Comparison of ENCODE assay signal across 8 mouse cellular contexts in genomic region chr12:105961667-105962066, GRCm38 (mm10). TPM values are rescaled to one million over a fixed set of nuclear protein-coding genes. Genes with fewer than 3 reads are reported as not detected.
DNase-seq lines count a peak whose midpoint lies in the region; ATAC-seq lines count a peak whose summit lies in the region.

No protein-coding gene starts in this region.

- no peak overlapping the region for H3K9ac ChIP-seq in kidney, embryonic 16.5 days (replicated peaks; ENCODE audit: low read length)
- peak overlapping the region; percentile 32 for H3K9ac ChIP-seq in forebrain, embryonic 11.5 days (ENCODE audit: low read length)
- no peak overlapping the region for H3K9ac ChIP-seq in intestine, embryonic 15.5 days
- H3K9ac ChIP-seq in neural tube, embryonic 13.5 days: peak overlapping the region; percentile 8; the same call in 1 of the 2 replicates

- H3K36me3 ChIP-seq in kidney, embryonic 16.5 days (ENCODE audit: insufficient read depth, low read length): no peaks in the 10 kb centered on the region
- H3K36me3 ChIP-seq in forebrain, embryonic 11.5 days (ENCODE audit: control insufficient read depth, insufficient read depth, low read length): no peaks in the 10 kb centered on the region
- no peaks in the 10 kb centered on the region for H3K36me3 ChIP-seq in intestine, embryonic 15.5 days
- H3K36me3 ChIP-seq in neural tube, embryonic 13.5 days: no peaks in the 10 kb centered on the region

- DNase-seq in kidney, postnatal 14 days: no peak
- no peak for DNase-seq in forebrain, embryonic 11.5 days (ENCODE audit: low spot score)
- no peak for DNase-seq in testis, postnatal 10 days (ENCODE audit: low spot score)
- DNase-seq in lung, postnatal 10 days: no peak
- DNase-seq in layer of hippocampus, adult 11-12 months (ENCODE audit: low spot score): no peak

- ATAC-seq in kidney, embryonic 16.5 days (ENCODE audit: low FRiP score, low TSS enrichment): no peak
- no peak for ATAC-seq in forebrain, embryonic 11.5 days (replicated peaks; ENCODE audit: low FRiP score)
- no peak for ATAC-seq in intestine, embryonic 15.5 days
- no peak for ATAC-seq in neural tube, embryonic 13.5 days (ENCODE audit: low read depth)

- no peak overlapping the region for H3K27ac ChIP-seq in kidney, embryonic 16.5 days (ENCODE audit: low read length)
- peak overlapping the region; percentile 65; the same call in 1 of the 2 replicates for H3K27ac ChIP-seq in forebrain, embryonic 11.5 days (ENCODE audit: low read depth, low read length)
- no peak overlapping the region for H3K27ac ChIP-seq in intestine, embryonic 15.5 days
- peak overlapping the region; percentile 71 for H3K27ac ChIP-seq in neural tube, embryonic 13.5 days (replicated peaks)

- H3K4me2 ChIP-seq in kidney, embryonic 16.5 days (replicated peaks; ENCODE audit: low read depth, low read length): peak overlapping the region; percentile 97
- peak overlapping the region; percentile 90 for H3K4me2 ChIP-seq in forebrain, embryonic 11.5 days (ENCODE audit: low read depth, low read length, severe bottlenecking)
- peak overlapping the region; percentile 100 for H3K4me2 ChIP-seq in intestine, embryonic 15.5 days (replicated peaks)
- H3K4me2 ChIP-seq in neural tube, embryonic 13.5 days: peak overlapping the region; percentile 80

- H3K4me1 ChIP-seq in kidney, embryonic 16.5 days (ENCODE audit: insufficient read depth, low read length): peaks cover 11% of the 10 kb centered on the region; the same call in 1 of the 2 replicates
- peaks cover 20% of the 10 kb centered on the region for H3K4me1 ChIP-seq in forebrain, embryonic 11.5 days (replicated peaks; ENCODE audit: control insufficient read depth, insufficient read depth, low read length)
- H3K4me1 ChIP-seq in intestine, embryonic 15.5 days (replicated peaks): peaks cover 3% of the 10 kb centered on the region
- peaks cover 49% of the 10 kb centered on the region for H3K4me1 ChIP-seq in neural tube, embryonic 13.5 days (replicated peaks)

- no peaks in the 10 kb centered on the region for H3K9me3 ChIP-seq in kidney, embryonic 16.5 days (ENCODE audit: low read length)
- no peaks in the 10 kb centered on the region for H3K9me3 ChIP-seq in forebrain, embryonic 11.5 days (ENCODE audit: control insufficient read depth, low read length)
- no peaks in the 10 kb centered on the region for H3K9me3 ChIP-seq in intestine, embryonic 15.5 days
- H3K9me3 ChIP-seq in neural tube, embryonic 13.5 days: no peaks in the 10 kb centered on the region

- H3K27me3 ChIP-seq in kidney, embryonic 16.5 days (ENCODE audit: insufficient read depth, low read length): peaks cover 26% of the 10 kb centered on the region
- no peaks in the 10 kb centered on the region; the same call in none of the 2 replicates for H3K27me3 ChIP-seq in forebrain, embryonic 11.5 days (ENCODE audit: control insufficient read depth, insufficient read depth, low read length)
- peaks cover 8% of the 10 kb centered on the region; the same call in 1 of the 2 replicates for H3K27me3 ChIP-seq in intestine, embryonic 15.5 days (replicated peaks)
- H3K27me3 ChIP-seq in neural tube, embryonic 13.5 days: peaks cover 4% of the 10 kb centered on the region; the same call in 1 of the 2 replicates

- WGBS in kidney, embryonic 16.5 days: 5% methylated on average over 12 of the region's 12 CpGs
- 5% methylated on average over 12 of the region's 12 CpGs for WGBS in forebrain, embryonic 11.5 days
- WGBS in intestine, embryonic 15.5 days: 5% methylated on average over 12 of the region's 12 CpGs
- WGBS in neural tube, embryonic 13.5 days: 5% methylated on average over 12 of the region's 12 CpGs

- no peak overlapping the region for H3K4me3 ChIP-seq in kidney, embryonic 16.5 days (ENCODE audit: low read length)
- peak overlapping the region; percentile 39; the same call in 1 of the 2 replicates for H3K4me3 ChIP-seq in forebrain, embryonic 11.5 days (ENCODE audit: low read depth, low read length)
- no peak overlapping the region for H3K4me3 ChIP-seq in intestine, embryonic 15.5 days (replicated peaks)
- 0 out of 2 replicates have a peak overlapping the region, but pooled peaks have one; percentile 8 for H3K4me3 ChIP-seq in neural tube, embryonic 13.5 days

RNA-seq across cellular contexts. Expression of gene Vrk1, which starts 48.4 kb away (rescaled TPM):
- 67.2 and 67.3 TPM in 2 replicates for polyA plus RNA-seq in kidney, embryonic 16.5 days (2015; fragmentation: Nextera tagmentation; extraction: Ambion mirVana)
- polyA plus RNA-seq in forebrain, embryonic 11.5 days (2014; fragmentation: Nextera tagmentation; extraction: Ambion mirVana): 114 and 115 TPM in 2 replicates
- 67.7 and 70.6 TPM in 2 replicates for polyA plus RNA-seq in intestine, embryonic 15.5 days (2015; fragmentation: Nextera tagmentation; extraction: Ambion mirVana)
- polyA plus RNA-seq in neural tube, embryonic 13.5 days (2015; fragmentation: Nextera tagmentation; extraction: Ambion mirVana): 36.4 and 37.7 TPM in 2 replicates

Comparison
In these comparisons a context has a peak if more than half of its experiments do, and no peak if none do; other contexts are left out.
1. H3K27ac ChIP-seq: peak in forebrain, embryonic 11.5 days (single experiment) and neural tube, embryonic 13.5 days (single experiment); none in kidney, embryonic 16.5 days (single experiment) and intestine, embryonic 15.5 days (single experiment).
2. H3K4me3 ChIP-seq: peak in forebrain, embryonic 11.5 days (single experiment) and neural tube, embryonic 13.5 days (single experiment); none in kidney, embryonic 16.5 days (single experiment) and intestine, embryonic 15.5 days (single experiment).
3. H3K9ac ChIP-seq: peak in forebrain, embryonic 11.5 days (single experiment) and neural tube, embryonic 13.5 days (single experiment); none in kidney, embryonic 16.5 days (single experiment) and intestine, embryonic 15.5 days (single experiment).
4. Peak in every context shown above with its lines, with median percentiles within 50 percentile points of each other: H3K4me2 ChIP-seq.